Mouse (Mus musculus) v-Abl transformed pro-B cells (cell line): ENCODE data around the gene Vash1.

Experiments
- in situ Hi-C, 2 experiments: fragments of 400-800 bp; cut with MboI; formaldehyde crosslinking; loops; one replicate each; pipeline ENCODE4 v1.15.1; 2025; ENCODE audit not compliant: unreplicated experiment in 2 of 2

Gene Vash1

DNA sequence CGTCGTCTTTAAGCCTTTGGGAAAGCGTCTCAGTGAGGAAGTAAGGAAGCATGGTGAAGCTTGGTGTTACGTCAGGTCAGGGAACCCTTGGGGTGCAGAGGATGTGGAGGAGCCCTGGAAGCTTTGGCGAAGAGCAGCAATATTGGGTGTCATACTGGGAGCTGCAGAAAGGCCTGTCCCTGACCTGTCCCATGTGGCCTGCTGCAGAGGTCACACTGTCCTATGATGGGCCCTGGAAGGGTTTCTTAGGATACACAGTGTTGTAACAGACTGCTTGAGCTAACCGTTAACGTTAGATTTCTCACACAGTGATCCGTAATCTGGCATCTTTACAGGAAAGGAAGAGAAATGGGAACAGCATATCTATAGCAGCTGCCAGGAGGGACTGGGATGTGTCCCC, 3.7 kb downstream of the Vash1 start:
- in situ Hi-C loops = no loop called here

DNA sequence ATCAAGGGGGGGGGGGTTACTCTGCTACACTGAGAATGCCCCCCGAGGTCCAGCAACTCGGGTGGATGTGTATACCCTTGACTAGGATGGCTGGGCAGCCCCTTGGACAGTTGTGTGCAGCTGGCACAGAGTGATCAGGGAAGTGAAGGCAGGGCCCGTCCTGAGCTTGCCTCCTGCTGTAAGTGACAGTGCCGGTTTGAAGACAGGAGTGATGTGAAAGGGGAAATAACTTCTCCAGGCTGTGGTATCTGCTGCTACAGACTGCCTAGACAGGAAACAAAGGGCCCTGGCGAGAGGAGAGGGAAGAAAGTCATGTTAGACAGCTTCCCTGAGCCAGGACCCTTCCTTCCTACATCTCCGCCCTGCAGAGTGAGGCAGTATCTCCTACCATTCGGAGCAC, 5.2 kb downstream of the Vash1 start:
- in situ Hi-C loops = no loop called here

GRCm38 (mm10) chr12:86685275-86685674, 6.8 kb downstream of the Vash1 start:
- in situ Hi-C loops = no loop called here

GRCm38 (mm10) chr12:86686551-86687330, 8.2 kb downstream of the Vash1 start:
- in situ Hi-C loops = no loop called here

GRCm38 (mm10) chr12:86687445-86687955, 9.0 kb downstream of the Vash1 start:
- in situ Hi-C loops = no loop called here

DNA sequence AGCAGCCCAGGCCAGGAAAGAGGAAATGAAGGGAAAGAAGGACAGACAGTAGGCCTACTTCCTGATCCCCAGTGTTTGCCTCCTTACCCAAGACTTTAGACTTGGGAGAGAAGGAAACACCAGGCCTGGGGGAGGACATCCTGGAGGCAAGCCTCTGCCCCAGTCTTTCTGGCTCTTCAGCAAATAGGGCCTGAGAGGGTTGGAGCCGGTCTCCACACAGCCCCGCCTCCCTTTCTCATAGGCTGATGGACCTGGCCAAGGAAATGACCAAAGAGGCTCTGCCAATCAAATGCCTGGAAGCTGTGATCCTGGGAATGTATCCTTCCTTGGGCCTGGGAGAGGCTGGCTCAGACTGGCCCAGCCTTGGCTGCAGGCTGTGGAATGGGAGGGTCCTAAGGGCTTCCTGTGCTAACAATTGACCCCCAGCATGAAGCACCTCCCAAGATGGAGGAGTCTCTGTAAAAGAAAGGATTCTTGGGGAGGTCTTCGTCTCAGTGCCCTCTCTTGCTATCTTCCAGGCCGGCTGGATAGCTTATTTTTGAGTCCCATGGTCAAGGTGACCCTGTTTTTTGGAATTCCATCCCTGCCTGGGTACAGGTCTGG, 9.6 kb downstream of the Vash1 start:
- in situ Hi-C loops = no loop called here

DNA sequence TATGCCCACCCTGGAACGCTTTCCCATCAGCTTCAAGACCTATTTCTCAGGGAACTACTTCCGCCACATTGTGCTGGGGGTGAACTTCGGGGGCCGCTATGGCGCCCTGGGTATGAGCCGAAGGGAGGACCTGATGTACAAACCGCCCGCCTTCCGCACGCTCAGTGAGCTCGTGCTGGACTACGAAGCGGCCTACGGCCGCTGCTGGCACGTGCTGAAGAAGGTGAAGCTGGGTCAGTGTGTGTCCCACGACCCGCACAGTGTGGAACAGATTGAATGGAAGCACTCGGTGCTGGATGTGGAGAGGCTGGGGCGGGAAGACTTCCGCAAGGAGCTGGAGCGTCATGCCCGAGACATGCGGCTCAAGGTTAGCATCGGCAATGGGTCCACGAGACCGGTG, 10.4 kb downstream of the Vash1 start:
- in situ Hi-C loops = no loop called here

DNA sequence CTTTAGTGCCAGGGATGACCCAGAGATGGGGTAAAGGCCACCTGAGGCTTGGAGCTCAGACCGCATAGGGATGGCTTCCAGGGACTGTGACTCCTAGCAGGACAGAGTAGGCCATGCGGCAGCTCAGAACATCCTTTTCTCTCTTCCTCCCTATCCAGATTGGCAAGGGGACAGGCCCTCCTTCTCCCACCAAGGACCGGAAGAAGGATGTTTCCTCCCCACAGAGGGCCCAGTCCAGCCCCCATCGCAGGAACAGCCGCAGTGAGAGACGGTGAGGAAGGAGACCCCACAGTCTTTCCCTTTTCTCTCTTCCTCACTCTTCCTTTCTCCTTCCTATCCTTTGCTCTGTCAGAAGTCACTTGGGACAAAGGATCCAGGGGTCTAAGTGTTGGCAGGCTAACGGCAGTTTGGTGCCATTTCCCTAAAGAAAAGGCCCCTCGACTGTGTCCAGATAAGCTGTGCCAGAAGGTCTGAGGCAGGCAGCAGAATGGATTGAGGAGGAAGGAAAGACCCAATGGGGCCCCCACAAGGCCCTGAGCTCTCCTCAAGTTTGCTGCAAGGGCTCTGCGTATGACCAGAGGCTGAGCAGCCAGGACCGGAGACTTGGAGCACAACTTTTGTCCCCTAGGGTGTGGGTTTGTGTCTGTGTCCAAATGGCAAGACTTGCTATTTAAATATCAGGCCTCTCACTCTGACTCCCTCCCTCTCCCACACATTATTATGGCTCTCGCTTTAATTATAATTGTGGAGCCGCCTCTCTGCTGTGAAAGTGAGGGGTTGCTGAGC, 12.4 kb downstream of the Vash1 start:
- in situ Hi-C loops = no loop called here

GRCm38 (mm10) chr12:86692471-86693356, 14.2 kb downstream of the Vash1 start:
- in situ Hi-C loops = no loop called here

- in situ Hi-C loops = no loop called here
Measured at GRCm38 (mm10) chr12:86693389-86693788, 14.9 kb downstream of the Vash1 start.

DNA sequence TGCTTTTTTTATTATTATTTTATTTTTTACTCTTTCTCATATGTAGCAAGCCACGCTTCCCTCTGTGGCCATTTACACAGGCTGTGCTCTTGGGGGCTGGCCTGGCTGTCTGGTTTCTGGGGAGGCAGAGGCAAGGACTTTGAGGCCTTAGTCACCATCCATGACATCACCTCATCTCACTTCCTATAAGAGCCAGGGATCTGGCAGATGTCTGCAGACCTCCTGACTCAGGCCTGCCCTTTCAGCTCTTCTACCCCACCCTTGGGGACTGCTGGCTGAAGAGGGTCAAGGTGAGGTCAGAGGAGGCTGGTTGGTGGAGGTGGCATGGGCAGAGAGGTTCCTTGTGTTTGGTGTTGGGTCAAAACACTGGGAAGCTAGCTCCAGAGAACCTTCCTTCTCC, 15.9 kb downstream of the Vash1 start:
- in situ Hi-C loops = no loop called here

DNA sequence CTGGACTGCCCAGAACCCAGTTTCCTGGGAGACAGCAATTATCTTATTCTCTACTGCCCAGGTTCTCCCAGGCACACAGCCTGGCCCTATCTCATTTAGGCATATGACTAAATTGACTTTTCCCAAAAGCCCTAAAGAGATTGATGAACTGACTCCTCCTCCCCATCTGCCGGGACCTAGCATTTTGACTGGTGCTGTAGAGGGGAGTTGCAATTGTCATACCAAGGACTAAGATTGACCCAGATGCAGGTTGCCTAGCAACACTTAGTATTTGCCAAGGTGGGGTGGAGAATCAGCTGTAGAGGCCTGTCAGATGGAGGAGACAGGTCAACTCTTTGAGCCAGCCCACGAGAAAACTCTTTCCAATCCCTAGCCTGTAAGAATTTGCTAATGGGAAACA, 19.5 kb downstream of the Vash1 start:
- in situ Hi-C loops = no loop called here

DNA sequence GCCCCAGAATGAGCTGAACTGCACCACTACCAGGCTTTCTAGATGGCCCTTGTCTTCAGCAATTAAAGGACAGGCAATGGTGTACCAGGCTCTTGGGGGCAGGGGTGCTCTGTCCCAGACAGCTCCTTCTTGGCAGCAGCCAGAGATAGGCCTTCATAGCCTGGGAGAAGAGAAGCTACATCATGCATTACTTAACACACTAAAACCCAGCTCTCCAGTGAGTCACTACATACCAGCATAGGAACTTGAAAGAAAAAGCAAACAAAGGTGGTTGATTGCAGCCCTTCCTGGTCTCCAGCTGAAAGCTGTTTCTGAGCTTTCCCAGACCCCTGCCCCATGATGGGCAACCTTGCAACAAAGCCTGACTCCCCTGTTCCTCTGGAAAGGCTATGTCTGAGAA, 20.0 kb downstream of the Vash1 start:
- in situ Hi-C loops = no loop called here

DNA sequence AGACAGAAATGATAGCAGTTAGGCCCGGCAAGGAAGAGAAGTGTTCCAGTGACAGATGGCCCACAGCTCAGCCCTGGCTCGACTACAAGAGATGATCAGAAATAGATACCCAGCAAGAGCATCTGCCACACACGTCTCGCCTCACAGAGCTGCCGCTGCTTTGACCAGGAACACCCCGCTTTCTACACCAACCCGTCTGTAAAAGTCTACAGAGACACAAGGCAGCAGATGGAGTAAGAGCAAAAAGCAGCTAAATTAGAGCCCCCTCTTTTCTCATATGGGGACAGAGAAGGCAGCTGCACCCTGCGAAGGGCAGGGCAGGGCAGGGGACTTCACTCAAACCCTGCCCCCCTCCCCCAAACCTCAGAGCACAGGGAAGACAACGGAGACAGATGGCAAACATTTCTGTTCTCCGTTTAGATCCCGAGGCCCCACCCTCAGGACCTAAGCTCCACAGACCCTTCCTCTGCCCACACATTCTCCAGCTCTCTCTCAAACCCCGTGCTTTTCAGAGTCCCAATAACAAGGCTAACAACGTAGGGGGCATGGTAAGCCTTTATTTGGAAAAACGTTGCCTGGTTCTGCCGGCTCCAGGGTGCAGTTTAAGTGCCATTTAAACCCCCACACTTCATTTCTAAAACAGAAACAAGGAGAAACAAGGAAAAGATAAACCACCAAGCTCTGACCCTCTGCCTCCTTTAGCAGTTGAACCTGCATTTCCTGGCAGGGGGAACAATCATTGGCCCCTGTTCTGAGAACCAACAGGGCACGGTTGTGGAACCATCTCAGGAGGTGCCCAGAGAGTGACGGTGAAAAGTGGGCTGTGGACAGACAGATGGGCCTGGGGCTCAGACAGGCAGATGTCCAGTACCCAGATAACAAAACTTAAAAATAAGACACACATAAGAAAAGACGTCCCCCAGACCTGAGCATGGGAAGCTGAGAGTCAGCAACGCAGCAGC, 21.7 kb downstream of the Vash1 start:
- in situ Hi-C loops = no loop called here

- in situ Hi-C loops = no loop called here
Measured at GRCm38 (mm10) chr12:86700927-86701310, 22.4 kb downstream of the Vash1 start.

GRCm38 (mm10) chr12:86701491-86701890, 23.0 kb downstream of the Vash1 start:
- in situ Hi-C loops = no loop called here

DNA sequence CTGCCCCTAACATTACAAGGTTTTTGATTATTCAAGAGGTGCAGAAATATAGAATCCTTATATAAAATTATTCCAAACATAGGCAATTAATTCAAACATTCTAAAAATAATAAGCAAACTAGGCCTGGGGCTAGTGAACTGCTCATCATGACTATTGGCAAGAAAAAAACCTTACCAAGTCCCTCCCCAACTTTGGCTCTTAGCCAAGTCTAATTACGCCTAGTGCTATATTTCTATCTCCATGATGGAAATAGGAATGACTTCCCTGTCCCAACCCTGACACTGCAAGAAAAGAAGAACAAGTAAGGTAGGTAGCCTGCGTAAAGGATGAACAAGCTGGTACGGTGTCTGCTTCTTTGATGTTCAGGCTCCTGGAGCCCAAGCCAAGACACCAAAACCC, 24.2 kb downstream of the Vash1 start:
- in situ Hi-C loops = no loop called here

DNA sequence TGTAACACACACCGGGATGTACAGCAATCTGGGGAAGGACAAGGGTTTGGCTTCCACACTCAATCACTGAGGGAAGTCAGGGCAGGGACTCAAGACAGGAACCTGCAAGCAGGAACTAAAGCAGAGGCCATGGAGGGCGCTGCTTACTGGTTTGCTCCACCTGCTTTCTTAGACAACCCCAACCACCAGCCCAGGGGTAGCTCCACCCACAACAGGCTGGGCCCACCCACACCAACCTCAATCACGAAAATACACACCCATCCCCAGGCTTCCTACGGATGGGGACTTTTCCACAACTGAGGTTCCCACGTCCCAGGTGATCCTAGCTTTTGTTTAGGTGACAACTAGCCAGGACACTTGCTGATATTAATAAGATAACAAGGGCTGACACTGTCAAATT, 27.3 kb downstream of the Vash1 start:
- in situ Hi-C loops = no loop called here

GRCm38 (mm10) chr12:86714026-86714425, 35.5 kb downstream of the Vash1 start:
- in situ Hi-C loops = no loop called here
